Mouse (Mus musculus) ovary, postnatal 36 days (tissue): Measurements from ENCODE around the gene Erc2.

Source experiments
- DNase-seq: peaks from one replicate; pipeline ENCODE4 v3.0.0; 2022; ENCODE audit warnings: low spot score, mixed read lengths

Gene Erc2

DNA sequence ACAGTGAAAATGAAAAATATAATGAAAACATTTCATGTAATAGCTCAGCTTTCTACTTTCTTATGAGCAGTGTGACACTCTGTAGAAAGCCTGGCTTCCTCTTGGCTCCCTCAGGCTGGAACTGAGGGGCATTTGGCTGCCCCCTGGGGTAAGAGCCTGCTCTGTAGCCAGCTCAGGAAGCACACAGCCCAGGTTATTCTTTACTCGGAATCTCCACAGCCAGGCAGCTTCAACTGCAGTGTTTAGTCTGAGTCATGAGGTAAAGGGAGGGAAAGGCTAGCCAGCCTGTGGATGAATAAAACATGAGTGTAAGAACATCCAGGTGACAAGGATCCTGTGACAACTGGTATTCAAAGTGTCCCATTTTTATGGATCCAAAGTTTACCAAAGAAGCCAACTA is 323.0 kb downstream of the Erc2 start:
- DNase-seq = no peak

DNA sequence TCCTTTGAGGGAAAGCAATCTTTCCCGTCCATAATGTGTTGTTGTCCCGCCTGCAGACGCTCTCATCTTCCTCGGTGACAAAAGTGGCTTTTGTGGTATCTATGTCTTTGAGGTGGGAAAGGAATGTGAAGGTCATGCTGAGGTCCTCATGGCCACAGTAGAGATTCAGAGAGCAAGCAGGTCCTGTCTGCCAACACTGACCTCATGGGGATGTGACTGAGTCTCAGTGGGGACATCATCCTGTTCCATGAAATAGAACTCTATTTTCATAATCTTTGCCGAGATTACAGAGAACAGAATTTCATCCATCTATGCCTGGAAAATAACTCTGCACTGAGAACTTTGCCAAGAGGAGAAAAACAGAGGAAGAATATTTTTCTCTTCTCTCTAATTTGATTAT is 324.0 kb downstream of the Erc2 start:
- no peak for DNase-seq

DNA sequence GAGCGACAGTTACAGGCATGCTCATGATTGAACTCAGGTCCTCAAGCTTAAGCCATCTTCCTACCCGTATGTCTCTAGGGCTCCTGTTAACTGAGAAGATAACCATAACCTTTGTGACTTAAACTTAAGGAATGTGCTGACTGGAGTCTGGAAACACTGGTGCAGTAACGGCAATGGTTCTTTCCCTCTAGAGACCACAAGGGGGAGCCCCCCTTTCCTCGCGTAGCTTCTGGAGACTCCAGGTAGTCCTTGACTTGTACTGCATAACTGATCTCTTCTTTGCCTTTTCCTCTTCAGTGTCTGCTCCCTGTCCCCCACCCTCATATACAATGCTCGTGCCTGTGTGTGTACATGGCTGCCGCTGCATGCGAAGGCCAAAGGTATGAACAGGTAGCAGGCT is 326.2 kb downstream of the Erc2 start:
- DNase-seq = no peak

DNA sequence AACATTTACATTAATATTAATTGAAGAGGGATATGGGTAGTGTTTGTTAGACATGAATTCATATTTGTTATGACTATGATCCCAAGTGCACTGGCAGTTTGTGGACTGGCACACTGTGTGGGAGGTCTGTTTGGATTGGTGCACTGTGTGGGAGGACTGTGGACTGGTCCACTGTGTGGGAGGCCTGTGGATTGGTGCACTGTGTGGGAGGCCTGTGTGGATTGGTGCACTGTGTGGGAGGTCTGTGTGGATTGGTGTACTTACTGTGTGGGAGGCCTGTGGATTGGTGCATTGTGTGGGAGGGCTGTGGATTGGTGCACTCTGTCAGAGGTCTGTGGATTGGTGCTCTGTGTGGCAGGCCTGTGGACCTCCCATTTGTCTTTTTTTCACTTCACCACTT is 331.6 kb downstream of the Erc2 start:
- DNase-seq = no peak

DNA sequence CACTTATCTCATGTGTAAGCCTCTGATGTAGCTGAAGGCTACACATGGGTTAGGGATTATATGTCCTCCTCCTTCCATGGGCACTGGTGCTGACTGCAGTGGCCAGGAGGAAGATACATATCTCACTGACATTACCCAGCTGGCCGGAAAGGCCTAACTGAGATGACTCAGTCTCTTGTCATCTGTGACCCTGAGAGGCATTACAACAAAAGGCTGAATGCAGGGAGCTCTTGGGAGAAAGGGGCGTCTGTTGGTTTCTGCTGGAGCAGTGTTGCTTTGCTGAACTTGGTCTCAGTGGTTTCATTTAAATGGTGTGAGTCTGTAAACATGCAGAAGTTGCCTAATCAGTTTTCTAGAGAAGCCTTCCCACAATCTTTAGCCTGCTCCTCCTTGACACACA is 334.6 kb downstream of the Erc2 start:
- no peak for DNase-seq

DNA sequence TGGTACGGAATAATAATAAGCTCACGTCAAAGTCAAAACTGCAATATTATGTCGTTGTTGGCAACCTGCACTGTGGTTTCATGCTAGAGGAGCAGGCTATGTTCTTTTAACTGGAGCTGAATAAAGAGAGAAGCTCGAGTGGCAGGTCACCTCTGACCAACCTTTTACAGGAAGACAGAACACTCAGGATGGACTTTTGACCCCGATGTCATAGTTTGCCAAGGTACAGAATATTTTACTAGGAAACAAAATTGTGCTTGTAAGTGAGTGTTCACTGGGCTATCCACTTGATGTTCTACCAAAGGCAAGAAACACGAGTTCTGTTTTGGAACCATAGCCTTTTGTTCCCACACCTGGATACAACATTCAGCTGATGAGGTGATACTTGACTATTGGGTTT is 351.5 kb downstream of the Erc2 start:
- no peak for DNase-seq

DNA sequence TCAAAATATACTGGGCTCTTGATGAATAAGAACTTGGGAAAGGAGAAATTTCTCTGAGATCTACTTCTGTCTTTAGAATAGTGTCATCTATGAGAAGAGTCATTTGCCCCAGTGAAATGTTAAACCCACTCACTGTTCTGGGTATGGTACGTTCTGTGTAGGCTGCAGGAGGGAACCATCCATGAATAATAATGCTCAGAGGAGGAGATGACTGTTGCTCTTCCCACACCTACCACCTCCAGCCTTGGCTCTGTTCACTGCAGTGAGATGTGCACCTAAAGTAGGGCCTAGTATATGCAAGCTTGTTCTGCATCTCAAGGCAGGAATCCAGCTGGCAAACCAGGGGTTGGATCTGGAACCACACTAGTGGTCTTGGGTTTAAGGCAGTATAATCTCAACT is 353.4 kb downstream of the Erc2 start:
- no peak for DNase-seq

DNA sequence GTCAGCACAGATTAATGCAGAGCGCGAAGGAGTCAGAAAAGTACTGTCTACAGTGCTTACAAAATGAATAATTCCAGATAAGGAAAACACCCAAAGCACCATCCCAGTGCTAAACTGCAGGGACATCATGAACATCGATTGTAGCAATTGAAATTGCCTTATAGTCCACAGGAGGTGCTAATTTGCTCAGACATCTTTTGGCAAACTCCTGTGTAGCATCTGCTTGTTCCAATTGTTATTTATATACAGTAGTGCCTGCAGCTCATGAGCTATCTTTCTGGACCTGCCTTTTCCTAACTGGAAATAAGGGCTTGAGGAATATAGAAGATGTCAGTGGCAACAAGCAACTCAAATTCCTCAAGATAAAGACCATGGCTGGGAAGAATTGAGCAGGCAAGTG is 362.5 kb downstream of the Erc2 start:
- no peak for DNase-seq

DNA sequence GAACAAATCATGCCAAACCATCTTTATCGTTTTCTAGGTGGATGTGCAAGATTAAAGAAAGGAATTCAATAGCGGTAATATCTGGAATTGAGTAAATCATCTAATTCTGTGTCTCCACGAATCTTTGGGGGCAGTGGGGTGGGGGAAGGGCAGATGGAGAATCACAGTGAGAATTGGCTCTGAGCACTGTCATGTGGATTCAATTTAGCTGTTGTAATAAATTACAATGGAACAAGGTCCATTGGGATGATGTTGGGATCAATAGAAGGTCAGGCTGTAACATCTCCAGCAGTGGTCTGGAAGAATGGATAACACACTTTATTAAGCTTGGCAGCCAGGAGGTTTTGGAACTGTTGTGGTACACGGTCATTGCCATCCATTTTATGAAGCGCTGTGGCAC is 363.0 kb downstream of the Erc2 start:
- no peak for DNase-seq

DNA sequence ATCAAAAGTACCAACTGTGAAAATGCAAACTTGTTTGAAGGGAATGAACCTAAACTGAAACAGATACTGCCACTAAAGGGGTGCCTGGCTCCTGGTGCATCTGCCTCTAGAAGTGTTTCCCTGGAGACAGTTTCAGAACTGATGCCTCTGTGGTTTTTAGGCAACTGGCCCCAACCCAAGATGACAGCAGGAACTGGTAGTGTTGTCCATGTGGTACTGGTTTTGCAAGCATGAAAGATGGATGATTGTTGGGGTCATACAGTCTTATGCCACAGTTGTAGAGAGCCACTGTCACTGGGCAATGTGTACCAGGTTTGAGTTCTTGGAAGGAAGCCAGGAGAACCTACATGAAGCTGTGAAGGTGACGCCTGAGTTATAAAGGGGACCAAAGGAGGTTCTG is 365.2 kb downstream of the Erc2 start:
- no peak for DNase-seq

DNA sequence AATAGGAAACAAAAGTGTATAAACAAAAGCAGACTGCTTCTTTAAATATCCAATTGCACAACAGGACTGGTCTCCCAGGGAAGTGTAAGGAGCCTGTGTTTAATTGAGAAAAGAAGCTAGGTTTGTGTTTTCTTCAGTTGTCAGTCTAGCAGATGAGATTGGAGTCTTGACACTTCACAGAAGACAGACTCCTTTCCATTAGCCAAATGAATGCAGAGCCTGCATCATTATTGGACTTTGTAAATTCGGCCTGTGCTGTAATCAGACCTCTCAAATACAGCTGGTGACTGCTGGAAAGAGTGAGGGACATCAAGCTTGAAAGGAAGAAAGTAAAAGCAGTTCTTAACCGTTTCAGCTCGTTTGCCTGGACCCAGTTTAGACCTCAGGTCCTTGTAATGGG is 376.3 kb downstream of the Erc2 start:
- no peak for DNase-seq

DNA sequence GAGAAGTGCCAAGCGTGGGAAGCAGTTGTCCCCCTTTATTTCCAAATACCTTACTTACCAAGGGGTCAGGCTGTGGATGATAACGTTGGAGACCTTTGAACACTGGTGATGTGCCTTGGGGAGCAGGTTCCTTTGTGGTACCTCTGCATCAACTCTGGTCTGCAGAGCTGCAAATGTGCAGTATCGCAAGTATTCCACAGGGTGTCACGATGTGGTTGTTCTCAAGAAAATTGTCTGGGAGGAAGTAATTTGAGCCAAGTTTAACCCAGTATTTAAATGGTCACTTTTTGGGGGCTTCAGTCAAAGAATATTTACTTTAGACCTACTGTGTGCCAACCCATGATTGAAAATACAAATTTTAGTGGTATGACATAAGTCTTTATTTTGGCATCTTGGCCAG is 381.8 kb downstream of the Erc2 start:
- no peak for DNase-seq

DNA sequence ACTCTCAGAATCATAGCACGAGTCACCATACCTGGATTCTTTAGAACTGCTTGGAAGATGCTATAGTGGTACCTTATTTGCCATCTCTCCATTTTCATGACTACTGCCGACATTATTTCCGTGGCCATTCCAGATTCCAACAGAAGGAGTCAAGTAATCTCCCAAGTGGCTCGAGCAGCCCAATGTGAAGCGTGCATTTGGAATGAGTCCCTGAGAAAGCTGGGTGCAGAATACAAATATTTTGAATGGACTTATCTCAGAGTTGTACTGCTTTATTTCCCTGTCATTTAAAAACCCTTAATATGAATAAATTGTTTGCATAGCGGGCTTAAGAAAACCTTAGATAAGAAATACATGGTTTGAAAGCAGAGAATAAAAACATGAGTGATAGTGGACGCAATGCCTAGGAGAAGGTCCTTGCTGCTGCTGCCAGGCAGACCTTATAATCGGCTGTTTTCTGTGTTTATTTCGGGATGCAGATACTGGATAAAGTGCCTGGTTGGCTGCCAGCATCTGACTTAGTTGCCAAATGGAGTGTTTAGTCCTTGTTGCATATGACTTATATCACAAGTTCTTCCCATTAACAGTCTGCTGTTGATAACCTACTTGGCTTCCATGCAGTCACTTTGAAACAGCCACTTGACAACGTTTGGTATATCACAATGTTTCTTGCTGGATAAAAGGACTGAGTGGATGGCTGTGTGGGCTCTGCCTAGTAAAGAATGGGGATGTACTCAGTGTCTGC is 388.5 kb downstream of the Erc2 start:
- DNase-seq = peak; percentile 34

DNA sequence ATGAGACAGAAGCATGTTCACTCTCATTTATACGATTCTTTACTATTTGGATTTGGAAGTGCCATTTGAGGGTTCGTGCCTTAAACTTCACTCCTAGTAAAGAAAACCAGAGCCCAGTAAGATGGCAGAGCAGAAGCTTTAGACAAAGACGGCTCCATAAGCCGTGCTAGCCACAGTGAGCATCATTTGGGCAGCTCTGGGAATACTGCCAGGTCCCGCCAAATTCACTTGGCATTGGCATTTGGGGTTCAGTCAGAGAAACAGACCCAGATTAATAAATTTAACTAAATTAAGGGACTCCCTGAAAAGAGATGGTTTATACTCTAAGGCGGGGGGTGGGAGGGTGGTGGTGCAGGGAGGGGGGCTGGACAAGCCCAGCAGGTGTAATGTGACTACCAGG is 401.0 kb downstream of the Erc2 start:
- no peak for DNase-seq

DNA sequence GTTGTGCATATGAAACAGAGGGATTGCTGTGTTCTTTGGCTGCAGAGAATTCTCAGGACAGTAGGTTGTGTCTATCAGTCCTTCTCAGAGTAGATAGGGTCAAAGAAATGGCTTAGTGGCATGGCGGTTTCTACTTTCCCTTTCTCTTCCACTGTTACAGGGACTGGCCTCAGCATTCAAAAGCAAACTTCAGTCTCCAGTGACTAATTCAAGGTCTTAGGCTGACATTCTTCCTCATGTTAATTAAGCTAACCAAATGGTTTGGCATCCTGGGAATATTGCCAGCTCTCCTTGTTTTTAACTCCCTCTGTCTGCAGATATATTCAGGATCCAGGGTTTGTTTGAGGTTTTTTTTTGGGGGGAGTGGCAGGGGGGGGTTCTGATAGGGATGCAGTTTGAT is 408.6 kb downstream of the Erc2 start:
- DNase-seq = no peak

DNA sequence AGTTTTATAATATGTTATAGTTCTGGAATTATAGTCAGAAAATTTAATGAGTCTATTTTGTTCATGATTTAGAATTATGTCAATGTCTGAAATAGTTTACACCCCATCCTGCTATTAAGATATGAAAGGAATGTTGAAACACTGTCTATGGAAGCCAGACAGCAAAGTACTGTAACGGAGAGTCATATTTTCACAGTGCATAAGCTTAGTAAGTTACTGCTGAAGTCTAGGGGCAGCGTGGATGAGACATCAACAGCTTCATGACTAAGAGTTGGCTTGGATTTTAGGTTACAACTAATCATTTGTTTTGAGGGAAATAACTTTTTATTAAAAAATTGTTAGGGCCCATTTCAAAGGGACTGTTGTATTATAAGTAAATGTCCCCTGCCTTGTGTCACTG is 412.8 kb downstream of the Erc2 start:
- no peak for DNase-seq

DNA sequence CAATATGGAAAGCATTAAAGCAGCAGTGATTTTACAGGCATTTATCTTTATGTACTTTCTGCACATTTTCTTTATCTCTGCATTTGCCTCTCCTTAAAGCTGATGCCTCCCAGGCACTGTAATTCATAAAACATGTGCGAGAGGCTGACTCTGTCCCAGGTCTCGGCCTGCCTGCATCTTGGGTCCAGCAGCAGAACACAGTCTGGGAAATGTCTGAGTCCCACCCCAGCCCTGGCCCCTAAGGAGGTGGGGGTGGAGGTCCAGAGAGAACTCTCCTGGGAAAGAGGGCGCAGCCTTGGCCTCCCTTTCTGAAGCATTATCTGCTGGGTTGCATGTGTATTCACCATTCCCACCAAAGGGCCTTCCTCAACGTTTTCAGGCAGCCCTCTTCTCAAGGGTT is 420.9 kb downstream of the Erc2 start:
- DNase-seq = no peak

DNA sequence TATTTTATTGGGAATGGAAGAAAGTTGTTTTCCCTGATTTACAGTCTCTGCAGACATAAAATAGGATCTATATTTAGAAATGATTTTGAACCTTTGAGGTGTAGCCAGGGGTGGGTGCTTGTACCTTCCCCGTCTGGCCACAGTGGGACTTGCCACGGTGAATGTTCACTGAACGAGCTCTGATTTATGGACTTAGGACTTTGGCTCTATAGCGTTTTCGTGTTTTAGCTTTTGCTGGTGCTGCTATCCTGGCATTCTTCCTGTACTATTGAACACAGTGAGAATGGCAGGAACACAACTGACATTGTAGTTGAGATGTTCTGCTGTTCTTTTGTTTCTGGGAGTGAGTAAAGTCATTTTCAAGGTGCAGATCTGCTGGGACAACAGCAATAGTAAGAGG is 429.4 kb downstream of the Erc2 start:
- no peak for DNase-seq

DNA sequence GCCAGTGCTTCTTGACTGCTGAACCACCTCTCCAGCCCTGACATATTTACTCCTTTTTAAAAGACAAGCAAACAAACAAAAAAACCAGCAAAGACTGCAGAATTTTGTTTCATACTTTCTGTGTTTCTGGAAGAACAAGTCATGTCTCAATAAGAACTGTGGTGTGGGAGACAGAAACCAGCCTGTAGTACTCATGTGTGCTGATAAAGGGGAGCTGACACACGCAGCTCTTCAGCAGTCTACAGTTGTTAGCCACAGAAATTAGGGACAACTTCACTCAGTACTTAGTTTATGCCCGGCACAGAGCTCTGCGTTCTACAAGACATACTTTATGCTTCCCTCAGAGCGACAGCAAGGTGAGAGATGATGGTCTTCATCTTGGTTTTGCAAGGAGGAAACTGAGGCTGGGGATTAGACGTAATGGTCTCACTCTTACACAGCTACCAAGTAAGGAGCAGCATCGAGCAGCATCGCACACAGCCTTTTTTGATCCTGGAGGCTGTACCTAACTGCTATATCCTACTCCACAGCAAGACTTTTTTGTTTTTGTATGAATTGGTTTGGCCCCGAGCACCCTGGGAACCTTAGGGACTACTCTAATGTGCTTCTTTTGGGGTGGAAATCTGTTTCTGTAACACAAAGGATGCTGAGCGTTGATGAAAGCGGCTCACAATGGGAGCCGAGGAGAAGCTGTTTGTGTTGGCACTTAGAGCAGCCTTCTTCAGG is 435.1 kb downstream of the Erc2 start:
- no peak for DNase-seq

DNA sequence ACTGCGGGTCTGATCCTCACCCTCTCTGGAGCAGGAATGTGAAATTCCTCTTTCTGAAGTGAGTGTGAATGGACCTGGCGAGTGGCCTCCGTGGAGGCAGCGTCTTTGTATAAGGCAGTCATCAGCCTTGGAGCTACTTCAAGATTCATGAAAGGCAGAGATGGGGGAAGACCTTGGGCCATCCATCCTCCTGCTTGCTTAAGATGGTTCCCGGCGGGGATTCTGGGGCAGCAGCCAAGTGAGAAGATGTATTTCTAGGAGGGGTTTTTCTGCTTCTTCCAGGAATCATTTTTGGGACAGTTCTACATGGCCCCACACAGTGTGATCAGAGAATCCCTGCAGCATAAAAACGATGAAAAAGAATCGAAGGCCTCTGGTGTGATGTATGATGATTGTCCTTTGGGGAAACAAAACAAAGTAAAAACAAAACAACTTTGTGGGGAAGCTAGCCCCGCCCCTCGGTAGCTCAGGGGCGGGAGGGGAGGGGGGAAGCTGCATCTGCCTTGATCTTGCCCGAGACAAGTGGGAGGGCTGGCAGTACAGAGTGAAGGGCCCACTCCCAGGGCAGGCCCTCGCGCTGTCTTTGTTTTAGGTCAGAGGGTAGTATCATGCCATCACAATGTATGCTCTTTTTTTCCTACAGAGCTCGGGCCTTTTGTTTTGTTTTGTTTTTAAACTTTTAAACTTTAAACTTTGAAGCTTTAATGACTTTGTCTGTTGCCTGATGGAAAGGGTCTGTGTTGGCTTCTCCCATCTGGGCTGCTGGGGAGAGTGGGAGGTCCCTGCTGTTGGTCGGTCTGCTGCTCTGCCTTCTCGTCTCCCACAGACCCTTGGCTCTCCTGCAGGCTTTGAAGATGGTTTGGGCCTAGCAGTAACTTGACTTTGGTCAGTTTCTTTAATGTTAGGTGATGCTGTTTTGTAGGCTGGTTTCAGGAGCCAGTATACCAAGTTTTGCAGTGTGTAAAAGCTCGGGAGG is 435.9 kb downstream of the Erc2 start:
- peak; percentile 20 for DNase-seq

DNA sequence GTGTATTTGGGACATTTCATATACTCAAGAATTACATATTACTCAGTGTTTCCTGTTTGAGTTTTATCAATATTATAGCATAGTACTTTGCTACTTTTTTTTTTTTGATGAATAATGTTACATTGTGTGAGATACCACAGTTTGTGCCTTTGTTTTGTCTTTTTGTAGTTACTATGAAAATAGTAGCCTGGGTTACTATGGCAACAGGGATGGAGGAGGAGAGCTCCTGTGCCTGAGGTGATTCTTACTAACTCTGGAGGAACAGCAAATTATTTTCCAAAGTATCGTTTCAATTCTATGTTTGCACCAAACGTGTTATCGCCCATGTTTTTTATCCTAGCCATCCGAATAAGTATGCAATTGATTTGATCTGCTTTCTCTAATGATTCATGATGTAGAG is 438.7 kb downstream of the Erc2 start:
- DNase-seq = no peak

DNA sequence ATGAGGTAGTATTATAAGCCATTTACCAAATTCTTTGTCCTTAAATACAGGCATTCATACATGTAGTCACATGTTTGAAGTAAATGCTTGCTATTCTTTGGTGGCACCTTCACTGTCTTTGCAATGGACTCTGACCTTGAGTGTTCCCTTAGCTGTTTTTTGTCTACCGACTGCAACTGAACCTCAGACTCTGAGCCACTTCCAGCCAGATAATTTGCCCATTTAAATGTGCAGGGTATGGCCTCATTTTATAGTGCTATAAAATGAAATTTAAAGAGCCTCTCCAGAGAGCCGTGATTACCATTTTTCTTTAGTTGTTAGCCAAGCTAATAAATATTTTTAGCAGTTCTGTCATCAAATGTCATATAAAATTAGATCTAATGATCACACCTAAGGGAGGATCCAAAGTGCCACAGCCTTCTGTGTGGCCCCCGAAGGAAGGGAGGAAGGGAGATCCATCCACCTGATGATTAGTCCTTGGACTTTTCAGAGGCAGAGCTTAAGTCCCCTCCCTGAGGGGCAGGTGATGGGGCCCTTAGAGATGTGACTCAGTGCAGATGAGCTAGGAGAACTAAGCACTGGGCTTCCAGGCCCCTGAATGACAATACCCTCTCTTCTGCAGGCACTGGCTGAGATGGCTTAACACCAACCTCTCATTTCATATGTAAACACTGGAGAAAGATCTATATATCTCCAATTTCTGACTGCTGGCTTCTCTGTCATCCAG is 439.6 kb downstream of the Erc2 start:
- DNase-seq = no peak
